Mouse (Mus musculus): ENCODE measurements around the gene Fam20b. TPM values are rescaled to one million over a fixed set of nuclear protein-coding genes. Genes with fewer than 3 reads are reported as not detected.

The Fam20b gene
- polyA plus RNA-seq (2012; rRNA removed) = 23.3 and 27.7 TPM in 2 replicates

GRCm38 (mm10) chr1:156718950-156719805 lies at the start of gene Fam20b:
Gene Fam20b (minus strand): TSS chr1:156719086.
- Histone ChIP-seq H3K4me3 (ENCODE audit: control insufficient read depth, low read depth, low read length) (peak within 1 kb of the TSS; percentile 92), H3K27ac (ENCODE audit: control insufficient read depth, insufficient read depth, low read depth, low read length) (peak within 1 kb of the TSS; percentile 91), H3K36me3 (ENCODE audit: control insufficient read depth, insufficient read depth, low read length) (peaks cover 1% of the 10 kb centered on the region; the same call in 1 of the 2 replicates), H3K27me3 (ENCODE audit: control insufficient read depth, insufficient read depth, low read length) (no peaks in the 10 kb centered on the region), H3K4me1 (ENCODE audit: control insufficient read depth, insufficient read depth, low read length) (peaks cover 2% of the 10 kb centered on the region; the same call in 1 of the 2 replicates)
- TF ChIP-seq CTCF (IDR thresholded peaks at IDR 0.05; ENCODE audit: control insufficient read depth, insufficient read depth, insufficient replicate concordance, low read depth, low read length) (no peak), POLR2A (IDR thresholded peaks at IDR 0.05; ENCODE audit: control insufficient read depth, low read depth, low read length) (peak; percentile 69; the same call in 1 of the 2 replicates)

GRCm38 (mm10) chr1:156765311-156765710 lies 46.4 kb upstream of the Fam20b start:
- Histone ChIP-seq H3K4me1 (ENCODE audit: control insufficient read depth, insufficient read depth, low read length) (peaks cover 2% of the 10 kb centered on the region), H3K27ac (ENCODE audit: control insufficient read depth, insufficient read depth, low read depth, low read length) (no peak overlapping the region), H3K36me3 (ENCODE audit: control insufficient read depth, insufficient read depth, low read length) (no peaks in the 10 kb centered on the region), H3K27me3 (ENCODE audit: control insufficient read depth, insufficient read depth, low read length) (no peaks in the 10 kb centered on the region), H3K4me3 (ENCODE audit: control insufficient read depth, low read depth, low read length) (no peak overlapping the region)
- TF ChIP-seq CTCF (IDR thresholded peaks at IDR 0.05; ENCODE audit: control insufficient read depth, insufficient read depth, insufficient replicate concordance, low read depth, low read length) (no peak), POLR2A (IDR thresholded peaks at IDR 0.05; ENCODE audit: control insufficient read depth, low read depth, low read length) (no peak)

- Histone ChIP-seq H3K4me3 (ENCODE audit: control insufficient read depth, low read depth, low read length) (no peak overlapping the region), H3K27me3 (ENCODE audit: control insufficient read depth, insufficient read depth, low read length) (no peaks in the 10 kb centered on the region), H3K4me1 (ENCODE audit: control insufficient read depth, insufficient read depth, low read length) (peaks cover 2% of the 10 kb centered on the region), H3K36me3 (ENCODE audit: control insufficient read depth, insufficient read depth, low read length) (no peaks in the 10 kb centered on the region), H3K27ac (ENCODE audit: control insufficient read depth, insufficient read depth, low read depth, low read length) (no peak overlapping the region)
- TF ChIP-seq POLR2A (IDR thresholded peaks at IDR 0.05; ENCODE audit: control insufficient read depth, low read depth, low read length) (no peak), CTCF (IDR thresholded peaks at IDR 0.05; ENCODE audit: control insufficient read depth, insufficient read depth, insufficient replicate concordance, low read depth, low read length) (peak; percentile 48; the same call in 1 of the 2 replicates)
Measured at GRCm38 (mm10) chr1:156764584-156764983, 45.7 kb upstream of the Fam20b start.

- Histone ChIP-seq H3K27ac (ENCODE audit: control insufficient read depth, insufficient read depth, low read depth, low read length) (no peak overlapping the region), H3K27me3 (ENCODE audit: control insufficient read depth, insufficient read depth, low read length) (no peaks in the 10 kb centered on the region), H3K4me3 (ENCODE audit: control insufficient read depth, low read depth, low read length) (no peak overlapping the region), H3K36me3 (ENCODE audit: control insufficient read depth, insufficient read depth, low read length) (no peaks in the 10 kb centered on the region), H3K4me1 (ENCODE audit: control insufficient read depth, insufficient read depth, low read length) (peaks cover 2% of the 10 kb centered on the region; the same call in 1 of the 2 replicates)
- no peak for TF ChIP-seq CTCF (IDR thresholded peaks at IDR 0.05; ENCODE audit: control insufficient read depth, insufficient read depth, insufficient replicate concordance, low read depth, low read length)
- TF ChIP-seq POLR2A (IDR thresholded peaks at IDR 0.05; ENCODE audit: control insufficient read depth, low read depth, low read length) = no peak
Measured at GRCm38 (mm10) chr1:156763280-156763679, 44.4 kb upstream of the Fam20b start.

- H3K4me1 ChIP-seq (ENCODE audit: control insufficient read depth, insufficient read depth, low read length) = peaks cover 2% of the 10 kb centered on the region; the same call in 1 of the 2 replicates
Measured at GRCm38 (mm10) chr1:156761430-156761801, 42.5 kb upstream of the Fam20b start.

GRCm38 (mm10) chr1:156760549-156761429 lies 41.9 kb upstream of the Fam20b start:
- peaks cover 2% of the 10 kb centered on the region; the same call in 1 of the 2 replicates for H3K4me1 ChIP-seq (ENCODE audit: control insufficient read depth, insufficient read depth, low read length)
- no peak overlapping the region for H3K4me3 ChIP-seq (ENCODE audit: control insufficient read depth, low read depth, low read length)
- no peaks in the 10 kb centered on the region for H3K36me3 ChIP-seq (ENCODE audit: control insufficient read depth, insufficient read depth, low read length)
- no peak overlapping the region for H3K27ac ChIP-seq (ENCODE audit: control insufficient read depth, insufficient read depth, low read depth, low read length)
- TF ChIP-seq POLR2A (IDR thresholded peaks at IDR 0.05; ENCODE audit: control insufficient read depth, low read depth, low read length) (no peak), CTCF (IDR thresholded peaks at IDR 0.05; ENCODE audit: control insufficient read depth, insufficient read depth, insufficient replicate concordance, low read depth, low read length) (no peak)
- no peaks in the 10 kb centered on the region for H3K27me3 ChIP-seq (ENCODE audit: control insufficient read depth, insufficient read depth, low read length)

More at GRCm38 (mm10) chr1:156761430-156761801, 42.5 kb upstream of the Fam20b start:
- Histone ChIP-seq H3K36me3 (ENCODE audit: control insufficient read depth, insufficient read depth, low read length) (no peaks in the 10 kb centered on the region), H3K4me3 (ENCODE audit: control insufficient read depth, low read depth, low read length) (no peak overlapping the region), H3K27ac (ENCODE audit: control insufficient read depth, insufficient read depth, low read depth, low read length) (no peak overlapping the region), H3K27me3 (ENCODE audit: control insufficient read depth, insufficient read depth, low read length) (no peaks in the 10 kb centered on the region)
- TF ChIP-seq CTCF (IDR thresholded peaks at IDR 0.05; ENCODE audit: control insufficient read depth, insufficient read depth, insufficient replicate concordance, low read depth, low read length) (no peak), POLR2A (IDR thresholded peaks at IDR 0.05; ENCODE audit: control insufficient read depth, low read depth, low read length) (no peak)

GRCm38 (mm10) chr1:156758326-156758725 lies 39.4 kb upstream of the Fam20b start:
- Histone ChIP-seq H3K27me3 (ENCODE audit: control insufficient read depth, insufficient read depth, low read length) (no peaks in the 10 kb centered on the region), H3K4me3 (ENCODE audit: control insufficient read depth, low read depth, low read length) (no peak overlapping the region), H3K27ac (ENCODE audit: control insufficient read depth, insufficient read depth, low read depth, low read length) (no peak overlapping the region), H3K36me3 (ENCODE audit: control insufficient read depth, insufficient read depth, low read length) (no peaks in the 10 kb centered on the region), H3K4me1 (ENCODE audit: control insufficient read depth, insufficient read depth, low read length) (no peaks in the 10 kb centered on the region)
- no peak for TF ChIP-seq CTCF (IDR thresholded peaks at IDR 0.05; ENCODE audit: control insufficient read depth, insufficient read depth, insufficient replicate concordance, low read depth, low read length)
- TF ChIP-seq POLR2A (IDR thresholded peaks at IDR 0.05; ENCODE audit: control insufficient read depth, low read depth, low read length) = no peak

Data from testis, adult 2 months (tissue).